Mouse (Mus musculus) layer of hippocampus, adult 11-12 months (tissue): ENCODE results near the gene Tnk1.

Experiments used
- DNase-seq: peaks from one replicate; pipeline ENCODE4 v3.0.0; 2022; ENCODE audit warnings: low spot score

The Tnk1 gene

GRCm38 (mm10) chr11:69837952-69838713 is 20.4 kb downstream of the Tnk1 start, which contains the start of gene Tmem256:
Gene Tmem256 (plus strand): TSS chr11:69838514.
- peak; percentile 97 for DNase-seq

DNA sequence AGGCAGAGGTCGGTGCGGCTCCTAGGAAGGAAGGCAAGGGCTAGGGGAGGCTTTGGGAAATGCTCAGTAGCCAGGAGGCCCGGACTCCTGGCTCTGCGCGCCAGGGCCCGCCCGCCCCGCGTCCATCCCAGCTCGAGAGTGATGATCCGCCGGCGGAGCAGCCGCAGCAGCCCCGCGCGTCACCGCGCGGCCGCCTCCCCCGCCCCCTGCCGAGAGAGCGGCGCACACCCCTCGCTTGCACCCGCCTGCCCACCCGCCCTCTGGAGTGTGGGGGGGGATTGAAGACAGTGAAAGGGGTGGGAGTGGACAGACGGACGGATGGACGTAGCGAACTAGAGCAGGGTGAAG is 21.0 kb downstream of the Tnk1 start, which contains the start of gene Nlgn2:
TSS of gene Nlgn2 (minus strand) at position 181 of the 348 bp plus-strand sequence.
- DNase-seq, result no peak

DNA sequence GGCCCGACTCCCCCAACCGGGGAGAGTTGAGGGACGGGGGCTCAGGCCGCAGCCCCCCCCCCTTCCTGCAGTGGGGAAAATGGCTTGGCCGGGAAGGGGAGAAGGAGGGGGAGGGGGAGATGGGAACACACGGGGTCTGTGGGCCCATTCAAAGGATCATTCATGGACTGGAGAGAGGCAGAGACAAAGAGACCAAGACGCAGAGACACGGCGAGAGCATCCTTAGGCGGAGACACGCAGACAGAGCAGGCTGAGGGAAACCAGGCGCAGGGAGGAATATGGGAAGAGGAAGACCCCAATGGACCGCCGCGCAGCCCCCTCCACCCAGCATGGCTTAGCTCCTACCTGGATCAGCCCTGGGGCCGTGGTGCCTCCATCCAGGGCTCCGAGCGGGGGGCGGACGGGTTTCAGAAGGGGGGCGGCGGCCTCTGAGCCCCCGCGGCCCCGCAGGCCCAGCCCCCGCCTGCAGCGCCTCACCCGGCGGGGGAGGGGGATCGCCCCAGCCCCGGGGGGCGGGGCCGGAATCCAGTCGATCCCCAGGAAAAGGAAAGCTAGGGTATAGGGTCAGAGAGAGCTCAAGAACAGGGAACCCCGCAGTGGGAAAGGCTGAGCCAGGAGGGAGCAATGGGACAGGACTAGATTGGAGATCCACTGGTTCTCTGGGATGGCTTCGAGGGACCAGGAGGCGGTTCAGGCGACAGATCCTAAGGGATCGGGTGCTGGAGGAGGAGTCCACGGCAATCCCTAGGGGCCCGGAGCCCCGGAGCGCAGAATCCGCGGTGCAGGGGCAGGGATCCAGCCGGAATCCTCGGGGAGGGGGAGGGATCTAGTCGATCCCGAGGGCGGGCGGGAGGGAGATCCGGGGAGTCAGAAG is 21.6 kb downstream of the Tnk1 start:
- DNase-seq, result peak; percentile 47

DNA sequence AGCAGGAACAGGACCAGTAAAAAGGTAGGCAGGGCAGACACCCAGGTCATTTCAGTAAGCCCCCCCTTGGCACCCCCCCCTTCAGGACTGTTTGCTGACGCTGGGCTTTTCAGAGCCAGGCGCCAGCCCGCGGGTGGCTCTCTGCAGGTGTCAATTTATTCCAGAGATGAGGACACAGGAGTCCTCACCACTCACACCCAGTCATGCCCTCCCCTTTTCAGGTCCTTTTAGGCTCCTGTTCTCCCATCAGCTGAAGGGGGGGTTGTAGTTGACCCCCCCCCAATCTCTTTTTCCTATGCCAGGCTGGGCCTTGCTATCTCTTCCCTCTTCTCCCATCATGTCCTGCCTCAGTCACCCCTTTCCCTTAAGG is 22.6 kb downstream of the Tnk1 start:
- DNase-seq, result no peak

DNA sequence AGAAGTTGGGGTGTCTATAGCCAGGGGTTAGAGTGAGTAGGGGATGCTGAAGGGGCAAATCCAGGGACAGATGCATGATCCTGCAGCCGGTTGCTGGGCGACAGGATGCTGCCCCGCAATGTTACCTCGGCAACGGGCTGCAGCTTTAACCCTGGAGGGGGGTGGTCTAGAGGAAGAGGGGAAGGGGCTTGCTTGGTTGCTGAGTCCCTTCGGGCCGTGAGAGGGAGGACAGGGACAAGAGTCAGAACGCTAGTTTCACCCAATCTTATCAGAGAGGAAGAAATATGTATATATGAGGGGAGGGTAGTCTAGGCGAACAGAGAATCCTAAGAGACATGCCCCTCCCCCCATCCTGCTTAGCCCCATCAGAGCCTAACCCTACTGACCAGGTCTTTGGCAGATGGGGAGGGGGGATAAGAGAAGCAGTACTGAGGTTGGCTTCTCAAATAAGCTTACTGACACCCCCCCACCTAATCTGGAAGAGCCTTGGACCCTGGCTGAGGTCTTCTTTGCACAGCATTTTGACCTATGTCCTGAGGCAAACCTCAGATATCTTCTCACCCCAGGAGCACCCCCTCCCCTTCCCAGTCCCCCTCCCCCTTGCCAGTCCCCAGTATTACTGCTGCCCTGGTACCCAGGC is 23.1 kb downstream of the Tnk1 start:
- DNase-seq, result no peak

GRCm38 (mm10) chr11:69834001-69834549 is 24.5 kb downstream of the Tnk1 start:
- DNase-seq, result no peak

- no peak for DNase-seq
Measured at GRCm38 (mm10) chr11:69833554-69833953, 25.0 kb downstream of the Tnk1 start.

DNA sequence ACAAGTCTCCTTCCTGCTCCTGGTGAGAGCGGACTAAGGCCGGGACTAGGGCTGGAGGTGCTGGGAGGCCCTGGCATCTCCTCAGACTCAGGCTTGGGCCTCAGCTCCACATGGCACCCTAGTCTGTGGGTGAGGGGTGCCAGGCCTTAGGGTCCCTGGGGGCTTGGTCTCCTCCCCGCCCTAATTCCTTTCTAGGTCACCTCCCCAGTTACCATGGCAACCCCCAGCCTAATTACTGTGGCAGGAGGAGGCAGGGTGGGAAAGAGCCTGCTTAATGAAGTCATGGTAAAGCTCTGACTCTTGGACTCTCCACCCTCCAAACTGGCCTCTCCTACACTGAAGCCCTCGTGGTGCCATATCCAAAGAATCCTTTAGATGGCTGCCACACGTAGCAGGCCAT is 29.7 kb downstream of the Tnk1 start:
- DNase-seq, result no peak

DNA sequence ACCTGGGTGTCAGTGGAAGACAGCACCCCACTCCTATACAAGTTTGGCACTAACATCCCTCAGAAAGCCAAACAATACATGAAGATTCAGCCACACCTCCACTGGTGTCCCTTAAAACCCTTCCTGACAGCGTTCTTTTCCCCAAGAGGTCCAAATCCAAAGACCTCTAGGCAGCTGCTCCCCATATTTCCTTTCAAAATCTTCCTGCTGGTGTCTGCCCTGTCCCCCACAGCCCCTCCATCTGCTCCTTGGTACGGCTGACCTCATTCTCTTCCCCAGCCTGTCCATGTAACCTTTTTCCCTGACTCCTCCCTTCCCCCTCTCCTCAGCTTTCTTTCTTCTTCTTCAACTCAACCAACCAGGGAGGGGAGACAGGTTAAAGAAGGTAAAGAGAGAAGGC is 35.1 kb downstream of the Tnk1 start:
- DNase-seq, result no peak

- DNase-seq, result no peak
Measured at GRCm38 (mm10) chr11:69822080-69822479, 36.5 kb downstream of the Tnk1 start, which contains the start of gene Spem1. Gene Spem1 (minus strand): TSS chr11:69822180.

- no peak for DNase-seq
Measured at GRCm38 (mm10) chr11:69818871-69819270, 39.7 kb downstream of the Tnk1 start.

GRCm38 (mm10) chr11:69818365-69818764 is 40.2 kb downstream of the Tnk1 start, which contains the start of gene Spem2:
Gene Spem2 (minus strand): TSS chr11:69818465.
- DNase-seq, result no peak

DNA sequence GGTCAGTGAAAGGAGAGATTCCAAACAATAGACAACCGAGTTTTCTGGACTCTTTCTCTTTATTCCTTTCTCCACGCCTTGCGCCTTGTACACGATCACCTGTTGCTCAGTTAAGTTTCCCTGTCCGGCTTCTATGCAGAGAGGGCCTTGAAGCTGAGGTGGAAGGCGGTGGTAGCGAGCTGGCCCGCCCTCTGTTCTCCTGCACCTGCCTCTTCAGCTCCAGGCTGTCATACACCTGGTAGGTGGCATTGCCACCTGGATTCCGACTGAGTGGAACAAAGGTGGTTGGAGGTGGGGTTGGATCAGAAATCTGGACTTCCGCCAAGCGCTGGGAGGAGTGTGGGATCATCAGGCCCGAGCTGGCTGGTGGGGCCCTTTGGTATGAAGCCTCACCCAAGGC is 42.0 kb downstream of the Tnk1 start:
- no peak for DNase-seq

DNA sequence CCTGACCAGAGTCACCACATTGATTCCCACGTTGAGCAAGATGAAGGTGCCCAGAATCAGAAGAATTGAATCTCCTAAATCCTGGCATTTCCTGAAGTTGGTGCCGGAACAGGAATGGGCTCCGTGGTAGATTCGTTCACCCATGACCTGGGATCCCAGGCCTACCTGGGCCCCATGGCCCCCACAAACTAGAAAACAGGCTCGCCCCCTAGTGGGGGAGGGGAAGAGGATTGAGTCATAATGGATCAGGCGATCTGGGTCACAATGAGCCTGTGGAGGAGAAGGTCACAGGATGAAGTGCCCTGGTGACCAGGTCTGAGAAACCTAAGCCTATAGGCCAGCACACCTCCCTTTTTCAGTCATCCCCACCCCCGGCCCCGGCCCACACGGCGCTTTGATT is 43.4 kb downstream of the Tnk1 start, which contains the start of gene Gm39566:
TSS of gene Gm39566 (minus strand) at position 144 of the 400 bp plus-strand sequence.
- no peak for DNase-seq

DNA sequence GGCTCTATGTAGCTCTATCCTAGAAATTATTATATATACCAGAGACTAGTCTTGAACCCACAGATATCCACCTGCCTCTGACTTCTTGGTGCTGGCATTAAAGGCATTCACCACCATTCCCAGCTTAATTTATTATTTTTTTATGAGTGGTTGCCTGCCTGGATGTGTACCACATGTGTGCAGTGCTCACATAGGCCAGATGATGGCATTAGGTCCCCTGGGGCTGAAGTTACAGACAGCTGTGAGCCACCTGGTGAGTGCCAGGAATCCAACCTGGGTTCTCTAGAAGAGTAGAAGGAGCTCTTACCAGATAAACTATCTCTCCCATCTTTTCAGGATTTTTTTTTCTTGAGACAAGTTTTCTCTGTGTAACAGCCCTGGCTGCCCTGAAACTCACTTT is 48.2 kb downstream of the Tnk1 start:
- DNase-seq, result no peak

- DNase-seq, result no peak
Measured at GRCm38 (mm10) chr11:69807641-69808040, 50.9 kb downstream of the Tnk1 start.

- DNase-seq, result no peak
Measured at GRCm38 (mm10) chr11:69806378-69806777, 52.2 kb downstream of the Tnk1 start.

DNA sequence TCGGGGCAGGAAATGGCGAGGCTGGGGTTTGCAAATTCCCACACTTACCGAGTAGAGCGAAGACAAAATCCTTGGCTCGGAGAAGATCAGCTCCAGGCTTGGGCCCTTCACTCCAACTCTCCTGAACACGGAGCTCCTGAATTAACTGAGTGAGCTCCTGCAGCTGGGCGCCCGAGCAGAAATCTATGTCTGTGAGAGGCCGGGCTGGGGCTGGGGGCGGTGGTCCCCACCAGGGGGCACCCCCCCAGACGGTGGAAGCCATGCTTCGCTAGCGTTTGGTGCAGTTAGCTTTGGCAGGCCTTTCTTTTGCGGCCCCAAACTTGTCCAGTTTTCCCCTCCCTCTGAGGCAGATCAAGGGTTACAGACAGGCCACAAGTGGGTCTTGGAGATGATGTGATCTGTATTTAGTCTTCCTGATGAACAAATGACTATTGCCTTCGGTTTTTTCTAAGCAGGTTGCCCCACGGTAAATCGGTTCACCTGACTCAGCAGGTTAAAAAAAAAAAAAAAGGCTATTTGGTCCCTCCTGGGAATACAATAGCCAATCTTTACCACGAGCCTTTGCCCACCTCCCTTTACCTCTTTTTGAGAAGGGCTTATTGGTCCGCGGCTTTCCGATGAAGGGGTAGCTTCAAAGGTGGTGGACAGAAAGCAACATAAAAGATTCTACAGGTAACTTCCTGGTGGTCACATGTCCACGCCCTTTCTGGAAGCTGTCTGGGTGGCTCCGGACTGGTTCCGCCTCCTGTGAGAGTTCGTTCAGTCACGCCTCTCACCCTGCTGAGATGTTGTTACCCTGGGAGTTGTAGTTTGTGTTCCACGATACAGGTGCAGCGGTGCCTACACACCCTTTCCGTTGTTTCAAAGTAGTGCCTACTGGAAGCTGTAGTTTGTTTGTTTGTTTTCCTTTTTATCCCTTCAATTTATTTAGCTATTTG is 53.3 kb downstream of the Tnk1 start, which contains the start of gene Tmem102:
TSS of gene Tmem102 (minus strand) at position 653 of the 938 bp plus-strand sequence.
- DNase-seq, result no peak

DNA sequence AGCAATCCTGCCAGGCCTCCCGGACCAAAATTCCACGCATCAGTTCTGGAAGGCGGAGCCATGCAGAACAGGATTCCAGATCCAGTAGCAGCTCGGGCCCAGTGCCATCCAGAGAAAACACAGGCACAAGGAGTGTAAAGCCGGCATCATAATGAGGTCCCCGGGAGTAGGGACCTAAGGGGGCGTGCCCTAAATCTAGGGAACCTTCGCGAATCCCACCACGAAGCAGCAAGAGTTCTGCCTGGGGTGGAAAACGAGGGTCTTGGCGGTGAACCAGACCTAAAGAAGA is 53.9 kb downstream of the Tnk1 start:
- no peak for DNase-seq

- DNase-seq, result peak; percentile 60
Measured at GRCm38 (mm10) chr11:69803786-69804651, 54.5 kb downstream of the Tnk1 start.
